Mouse (Mus musculus) myocyte (in vitro differentiated cells): ENCODE results near the gene Tbc1d5. TPM values are rescaled to one million over a fixed set of nuclear protein-coding genes. Genes with fewer than 3 reads are reported as not detected.

Source experiments
- H3K27me3 ChIP-seq: one replicate; pipeline ENCODE4 v1.6.1; 2011; ENCODE audit not compliant: control insufficient read depth, insufficient read depth, insufficient read length
- H3K36me3 ChIP-seq: one replicate; pipeline ENCODE4 v1.6.1; 2011; ENCODE audit not compliant: control insufficient read depth, insufficient read depth
- H3K4me2 ChIP-seq: one replicate; pipeline ENCODE4 v1.6.1; 2011; ENCODE audit warnings: low read depth, control low read depth
- H3K4me3 ChIP-seq: one replicate; pipeline ENCODE4 v1.5.1; 2011; ENCODE audit warnings: mild to moderate bottlenecking, control low read depth, moderate library complexity
- H3K79me2 ChIP-seq: one replicate; pipeline ENCODE4 v1.6.1; 2011; ENCODE audit not compliant: control insufficient read depth, insufficient read depth
- H3ac ChIP-seq: one replicate; pipeline ENCODE4 v1.6.1; 2011; ENCODE audit not compliant: control insufficient read depth, insufficient read length
- CEBPB ChIP-seq: IDR thresholded peaks from 2 replicates; pipeline ENCODE4 v1.6.1; 2011; ENCODE audit warnings: mild to moderate bottlenecking, moderate library complexity; ENCODE audit not compliant: poor library complexity, insufficient read depth, severe bottlenecking
- E2F4 ChIP-seq: IDR thresholded peaks from one replicate; pipeline ENCODE4 v1.6.1; 2011; ENCODE audit warnings: mild to moderate bottlenecking, control low read depth, moderate library complexity; ENCODE audit not compliant: insufficient read depth
- MAX ChIP-seq: IDR thresholded peaks from one replicate; pipeline ENCODE4 v1.6.1; 2011; ENCODE audit warnings: low read depth, mild to moderate bottlenecking, control low read depth
- MYOD1 ChIP-seq, 3 experiments: IDR thresholded peaks; one replicate each; pipeline ENCODE4 v1.6.1; 2011; ENCODE audit warnings: control low read depth in 2 of 3, low read depth in 2 of 3, mild to moderate bottlenecking in 2 of 3, moderate library complexity in 1 of 3; ENCODE audit not compliant: insufficient read length in 2 of 3, control insufficient read depth in 1 of 3
- MYOG ChIP-seq, 3 experiments: IDR thresholded peaks; one replicate each; pipeline ENCODE4 v1.6.1; 2011; ENCODE audit warnings: control low read depth in 2 of 3, low read depth in 2 of 3, mild to moderate bottlenecking in 2 of 3; ENCODE audit not compliant: insufficient read length in 2 of 3, control insufficient read depth in 1 of 3, insufficient read depth in 1 of 3
- POLR2A ChIP-seq: IDR thresholded peaks from one replicate; pipeline ENCODE4 v1.6.1; 2011; ENCODE audit warnings: low read depth, mild to moderate bottlenecking, control low read depth, moderate library complexity; ENCODE audit not compliant: insufficient read length
- POLR2AphosphoS2 ChIP-seq: IDR thresholded peaks from one replicate; pipeline ENCODE4 v1.6.1; 2011; ENCODE audit warnings: low read depth, control low read depth; ENCODE audit not compliant: insufficient read length
- REST ChIP-seq: IDR thresholded peaks from one replicate; pipeline ENCODE4 v1.6.1; 2011; ENCODE audit warnings: mild to moderate bottlenecking, control low read depth, moderate library complexity; ENCODE audit not compliant: insufficient read depth, insufficient read length
- SRF ChIP-seq: IDR thresholded peaks from one replicate; pipeline ENCODE4 v1.6.1; 2011; ENCODE audit warnings: low read depth; ENCODE audit not compliant: control insufficient read depth, insufficient read length
- TCF12 ChIP-seq: IDR thresholded peaks from one replicate; pipeline ENCODE4 v1.6.1; 2011; ENCODE audit warnings: mild to moderate bottlenecking, control low read depth; ENCODE audit not compliant: poor library complexity, insufficient read depth, severe bottlenecking
- TCF3 ChIP-seq: IDR thresholded peaks from one replicate; pipeline ENCODE4 v1.6.1; 2011; ENCODE audit warnings: low read depth, control low read depth; ENCODE audit not compliant: insufficient read length
- USF1 ChIP-seq: IDR thresholded peaks from one replicate; pipeline ENCODE4 v1.6.1; 2011; ENCODE audit warnings: low read depth, mild to moderate bottlenecking, control low read depth, moderate library complexity
- polyA plus RNA-seq: library from polyadenylated mRNA; unstranded; fragments of >200 nt; fragmentation: generic; extraction: Trizol; gene quantifications from one replicate; pipeline ENCODE4 v1.2.1, GENCODE M21; 2012; ENCODE audit warnings: missing spikeins

Tbc1d5 gene
- 6.3 TPM for polyA plus RNA-seq

- Histone ChIP-seq H3K4me2 (peak within 1 kb of the TSS; percentile 91), H3K36me3 (no peaks in the 10 kb centered on the region), H3K79me2 (peaks cover 25% of the 10 kb centered on the region), H3K27me3 (no peaks in the 10 kb centered on the region), H3K4me3 (peak within 1 kb of the TSS; percentile 67), H3ac (peak within 1 kb of the TSS; percentile 68)
- TF ChIP-seq USF1 (peak; percentile 87), SRF (no peak), MAX (no peak), MYOD1 (IDR thresholded peaks at IDR 0.05; ENCODE audit: control insufficient read depth in 1 of 3, insufficient read length in 2 of 3, low read depth in 2 of 3) (no peak), REST (peak; percentile 25), POLR2A (peak; percentile 81), POLR2AphosphoS2 (peak; percentile 84), TCF12 (no peak), E2F4 (no peak)
Measured at GRCm38 (mm10) chr17:51179195-51179953, at the start of gene Tbc1d5. TSS of gene Tbc1d5 (minus strand) at chr17:51179352.

GRCm38 (mm10) chr17:51226056-51226455 lies 46.9 kb upstream of the Tbc1d5 start:
- Histone ChIP-seq H3K79me2 (no peaks in the 10 kb centered on the region), H3K27me3 (no peaks in the 10 kb centered on the region), H3K4me2 (no peak overlapping the region), H3ac (no peak overlapping the region), H3K36me3 (no peaks in the 10 kb centered on the region), H3K4me3 (no peak overlapping the region)
- TF ChIP-seq POLR2AphosphoS2 (no peak), SRF (no peak), REST (no peak), E2F4 (no peak), TCF12 (no peak)

GRCm38 (mm10) chr17:51223152-51223551 lies 44.0 kb upstream of the Tbc1d5 start:
- Histone ChIP-seq H3ac (no peak overlapping the region), H3K4me2 (no peak overlapping the region), H3K4me3 (no peak overlapping the region), H3K79me2 (no peaks in the 10 kb centered on the region), H3K36me3 (no peaks in the 10 kb centered on the region), H3K27me3 (no peaks in the 10 kb centered on the region)
- TF ChIP-seq POLR2A (no peak), TCF12 (no peak), SRF (no peak), REST (no peak), MYOD1 (IDR thresholded peaks at IDR 0.05; ENCODE audit: control insufficient read depth in 1 of 3, insufficient read length in 2 of 3, low read depth in 2 of 3) (no peak), POLR2AphosphoS2 (no peak), TCF3 (no peak), CEBPB (no peak), MAX (no peak), USF1 (no peak), MYOG (IDR thresholded peaks at IDR 0.05; ENCODE audit: control insufficient read depth in 1 of 3, insufficient read depth in 1 of 3, insufficient read length in 2 of 3, low read depth in 2 of 3) (no peak), E2F4 (no peak)

GRCm38 (mm10) chr17:51221075-51221474 lies 41.9 kb upstream of the Tbc1d5 start:
- H3K4me3 ChIP-seq, result no peak overlapping the region
- H3K36me3 ChIP-seq, result no peaks in the 10 kb centered on the region
- H3ac ChIP-seq, result no peak overlapping the region
- no peaks in the 10 kb centered on the region for H3K27me3 ChIP-seq
- TF ChIP-seq POLR2A (no peak), TCF12 (no peak), SRF (no peak), MYOD1 (IDR thresholded peaks at IDR 0.05; ENCODE audit: control insufficient read depth in 1 of 3, insufficient read length in 2 of 3, low read depth in 2 of 3) (no peak), MAX (no peak), REST (no peak), TCF3 (no peak), USF1 (no peak), E2F4 (no peak), CEBPB (no peak), MYOG (IDR thresholded peaks at IDR 0.05; ENCODE audit: control insufficient read depth in 1 of 3, insufficient read depth in 1 of 3, insufficient read length in 2 of 3, low read depth in 2 of 3) (no peak)
- H3K4me2 ChIP-seq, result no peak overlapping the region
- no peaks in the 10 kb centered on the region for H3K79me2 ChIP-seq

GRCm38 (mm10) chr17:51219897-51220296 lies 40.7 kb upstream of the Tbc1d5 start:
- H3K4me3 ChIP-seq, result no peak overlapping the region
- H3K4me2 ChIP-seq, result no peak overlapping the region
- no peaks in the 10 kb centered on the region for H3K36me3 ChIP-seq
- H3ac ChIP-seq, result no peak overlapping the region
- H3K27me3 ChIP-seq, result no peaks in the 10 kb centered on the region
- H3K79me2 ChIP-seq, result no peaks in the 10 kb centered on the region
- no peak for TF ChIP-seq TCF12
- no peak for TF ChIP-seq MYOG (IDR thresholded peaks at IDR 0.05; ENCODE audit: control insufficient read depth in 1 of 3, insufficient read depth in 1 of 3, insufficient read length in 2 of 3, low read depth in 2 of 3)
- no peak for TF ChIP-seq E2F4
- TF ChIP-seq CEBPB, result no peak
- no peak for TF ChIP-seq SRF
- no peak for TF ChIP-seq POLR2AphosphoS2
- no peak for TF ChIP-seq MYOD1 (IDR thresholded peaks at IDR 0.05; ENCODE audit: control insufficient read depth in 1 of 3, insufficient read length in 2 of 3, low read depth in 2 of 3)
- TF ChIP-seq TCF3, result no peak
- TF ChIP-seq POLR2A, result no peak
- no peak for TF ChIP-seq REST
- TF ChIP-seq MAX, result no peak
- TF ChIP-seq USF1, result no peak
